In genomic region chr15:27751612-27752405, GRCm38 (mm10) we compare ENCODE assay signal across 8 mouse cellular contexts.
DNase-seq lines count a peak whose midpoint lies in the region; ATAC-seq and TF ChIP-seq lines count a peak whose summit lies in the region.

No protein-coding gene starts in this region.

- no peak for ATAC-seq in intestine, postnatal 0 days
- peak; percentile 64 for ATAC-seq in neutrophil, adult 5-6 weeks (ENCODE audit: extremely low read depth, insufficient number of reproducible peaks, low FRiP score, poor library complexity, severe bottlenecking)

- no peaks in the 10 kb centered on the region for H3K27me3 ChIP-seq in intestine, postnatal 0 days (replicated peaks; ENCODE audit: control insufficient read depth, insufficient read depth, low read length)

- no peaks in the 10 kb centered on the region for H3K9me3 ChIP-seq in intestine, postnatal 0 days (ENCODE audit: control insufficient read depth)

- DNase-seq in A20 (ENCODE audit: low read depth, low spot score), result peak; percentile 75
- DNase-seq in Muller cell, postnatal 12 days (ENCODE audit: inconsistent ontology term), result peak; percentile 57
- peak; percentile 75 to 77 for DNase-seq in cerebellum, postnatal 10 days
- peak; percentile 39 for DNase-seq in gastrocnemius, postnatal 14 days
- DNase-seq in lung, adult 2 months, result peak; percentile 50
- DNase-seq in thymus, postnatal 14 days, result peak; percentile 81

- H3K4me2 ChIP-seq in intestine, postnatal 0 days (replicated peaks; ENCODE audit: low read depth), result no peak overlapping the region

- 82% methylated on average over 12 of the region's 12 CpGs for whole genome bisulfite sequencing in intestine, postnatal 0 days
- WGBS in lung, adult 2 months, result 72% methylated on average over 12 of the region's 12 CpGs

- no peak overlapping the region for H3K9ac ChIP-seq in intestine, postnatal 0 days (ENCODE audit: low read depth, low read length)

- H3K27ac ChIP-seq in intestine, postnatal 0 days (ENCODE audit: low read depth, low read length), result no peak overlapping the region

- H3K4me1 ChIP-seq in intestine, postnatal 0 days (replicated peaks; ENCODE audit: control insufficient read depth, insufficient read depth, low read length), result no peaks in the 10 kb centered on the region
- H3K4me1 ChIP-seq in lung, adult 2 months (ENCODE audit: control insufficient read depth, insufficient read depth, low read length), result no peaks in the 10 kb centered on the region

- TF ChIP-seq CTCF in intestine, postnatal 0 days (IDR thresholded peaks at IDR 0.05; ENCODE audit: low read depth), result peak; percentile 87
- TF ChIP-seq CTCF in lung, adult 2 months (IDR thresholded peaks at IDR 0.05; ENCODE audit: insufficient read depth, low read length), result peak; percentile 72

- intact Hi-C loops in gastrocnemius, postnatal 14 days (cut with DNase I; ENCODE audit: low total_unique reads), result loop anchor here (5.0 to 10.0 kb wide), 2 partner anchors 70 to 103 kb away; no protein-coding TSS in a partner anchor

- peaks cover 84% of the 10 kb centered on the region for H3K36me3 ChIP-seq in intestine, postnatal 0 days (ENCODE audit: control insufficient read depth, insufficient read depth)

- TF ChIP-seq POLR2A in lung, adult 2 months (IDR thresholded peaks at IDR 0.05; ENCODE audit: borderline replicate concordance, extremely low read depth, low read depth, low read length), result no peak

- no peak overlapping the region for H3K4me3 ChIP-seq in intestine, postnatal 0 days (ENCODE audit: low read depth, low read length)
- H3K4me3 ChIP-seq in lung, adult 2 months (replicated peaks; ENCODE audit: extremely low read depth, low read depth, low read length), result no peak overlapping the region
